Mouse (Mus musculus) thymus, adult 2 months (tissue): ENCODE measurements around the gene Pdgfc. TPM values are rescaled to one million over a fixed set of nuclear protein-coding genes. Genes with fewer than 3 reads are reported as not detected.

Source experiments
- DNase-seq: peaks from one replicate; pipeline ENCODE4 v3.0.0; 2021
- H3K27ac ChIP-seq: fragments of 200-500 bp; 2 replicates; pipeline ENCODE4 v1.5.1; 2012; ENCODE audit warnings: low read length, control low read depth; ENCODE audit not compliant: control insufficient read depth, insufficient read depth
- H3K27me3 ChIP-seq: fragments of 200-500 bp; 2 replicates; pipeline ENCODE4 v1.6.1; 2012; ENCODE audit warnings: mild to moderate bottlenecking, low read length, moderate library complexity, mixed read lengths; ENCODE audit not compliant: control insufficient read depth, insufficient read depth
- H3K36me3 ChIP-seq: fragments of 200-500 bp; 2 replicates; pipeline ENCODE4 v1.6.1; 2012; ENCODE audit warnings: mild to moderate bottlenecking, low read length, moderate library complexity; ENCODE audit not compliant: control insufficient read depth, insufficient read depth
- H3K4me1 ChIP-seq: fragments of 200-500 bp; replicated peaks from 2 replicates; pipeline ENCODE4 v1.6.1; 2012; ENCODE audit warnings: low read length; ENCODE audit not compliant: control insufficient read depth, insufficient read depth
- H3K4me3 ChIP-seq: fragments of 200-500 bp; 2 replicates; pipeline ENCODE4 v1.5.1; 2012; ENCODE audit warnings: mild to moderate bottlenecking, low read length, control low read depth, moderate library complexity; ENCODE audit not compliant: control insufficient read depth, insufficient read depth
- CTCF ChIP-seq: fragments of 200-500 bp; IDR thresholded peaks from 2 replicates; pipeline ENCODE4 v1.5.1; 2012; ENCODE audit warnings: mild to moderate bottlenecking, control low read depth, low read length, moderate library complexity, borderline replicate concordance; ENCODE audit not compliant: control insufficient read depth, poor library complexity, insufficient read depth; ENCODE audit errors: extremely low read depth
- POLR2A ChIP-seq: fragments of 200-500 bp; IDR thresholded peaks from 2 replicates; pipeline ENCODE4 v1.6.1; 2012; ENCODE audit warnings: mild to moderate bottlenecking, low read length, control low read depth, moderate library complexity; ENCODE audit not compliant: control insufficient read depth, poor library complexity, insufficient read depth; ENCODE audit errors: extremely low read depth
- WGBS: fragments of 180-500 bp; shearing (Covaris S2); methylation state at CpG from one replicate; pipeline ENCODE4 v1.1.7; 2018; 5-methylcytosine and 5-hydroxymethylcytosine counted together
- polyA plus RNA-seq: library from polyadenylated mRNA; depleted of rRNA; stranded (reverse); fragments of >200 nt; gene quantifications from 2 replicates; pipeline ENCODE4 v1.2.3, GENCODE M21; 2012

Pdgfc gene
- polyA plus RNA-seq, 1 experiment, result 1.8 TPM

- no peaks in the 10 kb centered on the region for H3K4me1 ChIP-seq
- H3K36me3 ChIP-seq, result no peaks in the 10 kb centered on the region
- WGBS, result 94% methylated on average over 1 of the region's 1 CpGs
- no peak for DNase-seq
- TF ChIP-seq POLR2A (no peak), CTCF (no peak)
- no peak overlapping the region for H3K27ac ChIP-seq
- no peak overlapping the region for H3K4me3 ChIP-seq
- no peaks in the 10 kb centered on the region for H3K27me3 ChIP-seq
These were observed 13.4 kb upstream of the Pdgfc start for GRCm38 (mm10) chr3:81022845-81023244.

GRCm38 (mm10) chr3:81023568-81023967 is 12.6 kb upstream of the Pdgfc start:
- WGBS, result 84% methylated on average over 1 of the region's 1 CpGs
- no peaks in the 10 kb centered on the region for H3K36me3 ChIP-seq
- H3K27ac ChIP-seq, result no peak overlapping the region
- no peaks in the 10 kb centered on the region for H3K27me3 ChIP-seq
- TF ChIP-seq CTCF, result no peak
- no peak for TF ChIP-seq POLR2A
- H3K4me3 ChIP-seq, result no peak overlapping the region
- no peaks in the 10 kb centered on the region for H3K4me1 ChIP-seq
- DNase-seq, result no peak

GRCm38 (mm10) chr3:81025568-81026213 is 10.5 kb upstream of the Pdgfc start:
- H3K4me3 ChIP-seq, result no peak overlapping the region
- no peaks in the 10 kb centered on the region for H3K36me3 ChIP-seq
- 88% methylated on average over 9 of the region's 9 CpGs for WGBS
- TF ChIP-seq CTCF, result no peak
- no peak for TF ChIP-seq POLR2A
- no peaks in the 10 kb centered on the region for H3K4me1 ChIP-seq
- H3K27me3 ChIP-seq, result no peaks in the 10 kb centered on the region
- no peak for DNase-seq
- no peak overlapping the region for H3K27ac ChIP-seq

GRCm38 (mm10) chr3:81028361-81028760 is 7.9 kb upstream of the Pdgfc start:
- H3K27ac ChIP-seq, result no peak overlapping the region
- no peaks in the 10 kb centered on the region for H3K27me3 ChIP-seq
- TF ChIP-seq POLR2A (no peak), CTCF (no peak)
- DNase-seq, result no peak
- H3K4me1 ChIP-seq, result no peaks in the 10 kb centered on the region
- 92% methylated on average over 3 of the region's 3 CpGs for WGBS
- no peak overlapping the region for H3K4me3 ChIP-seq
- no peaks in the 10 kb centered on the region for H3K36me3 ChIP-seq

GRCm38 (mm10) chr3:81029321-81029720 is 6.9 kb upstream of the Pdgfc start:
- Histone ChIP-seq H3K36me3 (no peaks in the 10 kb centered on the region), H3K27me3 (no peaks in the 10 kb centered on the region), H3K4me1 (no peaks in the 10 kb centered on the region), H3K27ac (no peak overlapping the region), H3K4me3 (no peak overlapping the region)
- TF ChIP-seq POLR2A (no peak), CTCF (no peak)
- 83% methylated on average over 4 of the region's 4 CpGs for WGBS
- DNase-seq, result no peak

GRCm38 (mm10) chr3:81029909-81030308 is 6.3 kb upstream of the Pdgfc start:
- 89% methylated on average over 3 of the region's 3 CpGs for WGBS
- no peak for TF ChIP-seq CTCF
- no peak for TF ChIP-seq POLR2A

GRCm38 (mm10) chr3:81030311-81030710 is 5.9 kb upstream of the Pdgfc start:
- DNase-seq, result no peak
- H3K27ac ChIP-seq, result no peak overlapping the region
- H3K27me3 ChIP-seq, result no peaks in the 10 kb centered on the region
- no peak for TF ChIP-seq CTCF
- no peak for TF ChIP-seq POLR2A
- H3K4me1 ChIP-seq, result no peaks in the 10 kb centered on the region
- WGBS, result 92% methylated on average over 2 of the region's 2 CpGs
- no peaks in the 10 kb centered on the region for H3K36me3 ChIP-seq
- no peak overlapping the region for H3K4me3 ChIP-seq

More at GRCm38 (mm10) chr3:81029909-81030308, 6.3 kb upstream of the Pdgfc start:
- Histone ChIP-seq H3K36me3 (no peaks in the 10 kb centered on the region), H3K27ac (no peak overlapping the region), H3K4me1 (no peaks in the 10 kb centered on the region), H3K4me3 (no peak overlapping the region), H3K27me3 (no peaks in the 10 kb centered on the region)
- DNase-seq, result no peak
